Mouse (Mus musculus) lung, adult 18-20 months (tissue): ENCODE results near the gene Trim26.
"Not testable (repeated sequence)": the region's sequence is repeated elsewhere in the genome, so short reads cannot be mapped to it uniquely, and the experiment has no call there.

Source experiments
- DNase-seq, 2 experiments: peaks; one replicate each; pipeline ENCODE4 v3.0.0; 2022; ENCODE audit warnings: mixed read lengths in 2 of 2

Trim26 gene

GRCm38 (mm10) chr17:36836874-36837647 is at the start of gene Trim26:
TSS of gene Trim26 (plus strand) at chr17:36837134.
- peak; percentile 98 to 99 for DNase-seq

- DNase-seq = no peak
Measured at GRCm38 (mm10) chr17:36788351-36788750, 48.6 kb upstream of the Trim26 start.

GRCm38 (mm10) chr17:36788801-36789200 is 48.1 kb upstream of the Trim26 start:
- peak; percentile 27 to 57 for DNase-seq

GRCm38 (mm10) chr17:36799493-36799892 is 37.4 kb upstream of the Trim26 start:
- no peak for DNase-seq

- not testable (repeated sequence) for DNase-seq
Measured at GRCm38 (mm10) chr17:36799921-36800462, 36.9 kb upstream of the Trim26 start.

- DNase-seq = no peak
Measured at GRCm38 (mm10) chr17:36811871-36812270, 25.1 kb upstream of the Trim26 start, which contains the start of gene H2-M10.6. TSS of gene H2-M10.6 (plus strand) at chr17:36812171.

GRCm38 (mm10) chr17:36824005-36824404 is 12.9 kb upstream of the Trim26 start:
- peak; percentile 47 to 56 for DNase-seq

- no peak for DNase-seq
Measured at GRCm38 (mm10) chr17:36825525-36825924, 11.4 kb upstream of the Trim26 start.

- peak; percentile 81 to 88 for DNase-seq
Measured at GRCm38 (mm10) chr17:36826002-36826401, 10.9 kb upstream of the Trim26 start.

GRCm38 (mm10) chr17:36828488-36828887 is 8.4 kb upstream of the Trim26 start:
- DNase-seq = no peak

- no peak for DNase-seq
Measured at GRCm38 (mm10) chr17:36830470-36830869, 6.5 kb upstream of the Trim26 start.

GRCm38 (mm10) chr17:36832694-36833093 is 4.2 kb upstream of the Trim26 start:
- no peak for DNase-seq

- DNase-seq = peak; percentile 59 to 66
Measured at GRCm38 (mm10) chr17:36835591-36836426, 1.1 kb upstream of the Trim26 start.

GRCm38 (mm10) chr17:36836427-36836812 is 514 bp upstream of the Trim26 start:
- DNase-seq = no peak

- no peak for DNase-seq
Measured at GRCm38 (mm10) chr17:36839001-36839400, 2.1 kb downstream of the Trim26 start.

- no peak for DNase-seq
Measured at GRCm38 (mm10) chr17:36839931-36840330, 3.0 kb downstream of the Trim26 start.

- peak in 1 of 2 experiments; percentile 7 for DNase-seq
Measured at GRCm38 (mm10) chr17:36840961-36841445, 4.1 kb downstream of the Trim26 start.

GRCm38 (mm10) chr17:36843696-36844095 is 6.8 kb downstream of the Trim26 start:
- DNase-seq = no peak

- DNase-seq = no peak
Measured at GRCm38 (mm10) chr17:36844286-36844719, 7.4 kb downstream of the Trim26 start.

GRCm38 (mm10) chr17:36844725-36845124 is 7.8 kb downstream of the Trim26 start:
- no peak for DNase-seq

- no peak for DNase-seq
Measured at GRCm38 (mm10) chr17:36848911-36849310, 12.0 kb downstream of the Trim26 start.

GRCm38 (mm10) chr17:36849992-36850391 is 13.1 kb downstream of the Trim26 start:
- DNase-seq = peak; percentile 38 to 64

GRCm38 (mm10) chr17:36851200-36851599 is 14.3 kb downstream of the Trim26 start:
- DNase-seq = peak in 1 of 2 experiments; percentile 19
